9 mouse cellular contexts compared by ENCODE assay signal in the genomic region with DNA sequence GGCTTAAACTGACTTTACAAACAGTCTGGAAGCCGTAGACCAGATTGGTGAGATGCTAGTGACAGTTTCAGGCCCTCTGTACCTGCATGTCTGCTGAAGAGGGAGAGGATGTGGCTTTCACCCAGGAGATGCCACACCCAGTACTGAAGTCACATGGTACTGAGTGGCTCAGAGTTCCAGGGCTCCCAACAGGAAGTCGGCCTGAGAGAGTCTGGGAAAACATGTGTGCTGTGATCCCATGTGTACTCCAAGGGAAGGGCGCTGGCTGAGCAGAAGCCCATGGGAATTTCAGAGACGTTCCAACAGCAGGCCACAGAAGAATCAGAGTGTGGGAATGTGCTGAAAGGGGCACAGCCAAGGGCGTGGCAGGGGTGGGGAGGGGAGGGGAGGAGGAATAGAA.
DNase-seq lines count a peak whose midpoint lies in the region; ATAC-seq lines count a peak whose summit lies in the region.
"Had no signal": no experiment of that assay in that cellular context is flagged by ENCODE, and none has a peak within 500 bp of the region (broad histone marks: within the 10 kb centered on the region; RNA-seq: fewer than 3 reads in every experiment).

No protein-coding gene starts in this region.

- intact Hi-C loops in heart, postnatal 10 days (cut with DNase I): no loop called here
- intact Hi-C loops in left cerebral cortex, postnatal 36 days (cut with DNase I): no loop called here

- DNase-seq in gastrocnemius, adult 18-20 months (ENCODE audit: low spot score): peak; percentile 61
- no peak for DNase-seq in gastrocnemius, postnatal 4 days (ENCODE audit: low spot score in 2 of 2)
- DNase-seq in heart, postnatal 10 days: peak; percentile 43 to 44
- peak; percentile 81 for DNase-seq in skeletal muscle tissue, adult 2 months (ENCODE audit: low read depth, low spot score)
- DNase-seq in left cerebral cortex, postnatal 36 days (ENCODE audit: low spot score in 2 of 2): no peak
- no peak for DNase-seq in cerebellum, adult 11-12 months
- no peak for DNase-seq in embryo, embryonic 9.5 days (ENCODE audit: extremely low spot score)
- DNase-seq: kidney, adult 11 months had no signal

- peak; percentile 97 for ATAC-seq in CD4-positive, CD25-positive, alpha-beta regulatory T cell, adult 4 months

Comparison
In these comparisons a context has a peak if more than half of its experiments do, and no peak if none do; other contexts are left out.
1. DNase-seq: peak in gastrocnemius, adult 18-20 months (single experiment), heart, postnatal 10 days (2 of 2) and skeletal muscle tissue, adult 2 months (single experiment); none in gastrocnemius, postnatal 4 days (0 of 2), left cerebral cortex, postnatal 36 days (0 of 2), cerebellum, adult 11-12 months (single experiment) and embryo, embryonic 9.5 days (single experiment).